Mouse (Mus musculus) heart, adult 2 months (tissue): ENCODE measurements around the gene Eepd1. TPM values are rescaled to one million over a fixed set of nuclear protein-coding genes. Genes with fewer than 3 reads are reported as not detected.

Experiments used
- DNase-seq, 2 experiments: peaks; one replicate each; pipeline ENCODE4 v3.0.0; 2021
- H3K27ac ChIP-seq: fragments of 200-600 bp; 2 replicates; pipeline ENCODE4 v1.8.1; 2022
- H3K27me3 ChIP-seq: fragments of 200-500 bp; 2 replicates; pipeline ENCODE4 v1.6.1; 2012; ENCODE audit warnings: mild to moderate bottlenecking, low read length, inconsistent platforms, mixed read lengths; ENCODE audit not compliant: control insufficient read depth, insufficient read depth
- H3K36me3 ChIP-seq: fragments of 200-500 bp; 2 replicates; pipeline ENCODE4 v1.6.1; 2012; ENCODE audit warnings: low read length, inconsistent platforms; ENCODE audit not compliant: control insufficient read depth, insufficient read depth
- H3K4me1 ChIP-seq: fragments of 200-500 bp; 2 replicates; pipeline ENCODE4 v1.6.1; 2011; ENCODE audit warnings: low read length; ENCODE audit not compliant: control insufficient read depth, insufficient read depth
- H3K4me3 ChIP-seq: fragments of 200-600 bp; 2 replicates; pipeline ENCODE4 v1.8.1; 2022
- H3K79me2 ChIP-seq: fragments of 200-500 bp; replicated peaks from 2 replicates; pipeline ENCODE4 v1.6.1; 2012; ENCODE audit warnings: mild to moderate bottlenecking, inconsistent platforms, low read length, moderate library complexity, mixed read lengths; ENCODE audit not compliant: control insufficient read depth, insufficient read depth
- H3K9ac ChIP-seq: fragments of 200-500 bp; 2 replicates; pipeline ENCODE4 v1.6.1; 2012; ENCODE audit warnings: low read depth, mild to moderate bottlenecking, control low read depth, inconsistent platforms, low read length, mixed read lengths
- CTCF ChIP-seq: fragments of 200-600 bp; IDR thresholded peaks from 2 replicates; pipeline ENCODE4 v1.8.1; 2022; ENCODE audit warnings: antibody characterized with exemption, mild to moderate bottlenecking, moderate library complexity
- EP300 ChIP-seq: fragments of 200-500 bp; IDR thresholded peaks from 2 replicates; pipeline ENCODE4 v1.6.1; 2011; ENCODE audit warnings: low read depth, low read length, control low read depth; ENCODE audit not compliant: insufficient read depth
- POLR2A ChIP-seq: fragments of 200-500 bp; IDR thresholded peaks from 2 replicates; pipeline ENCODE4 v1.6.1; 2011; ENCODE audit warnings: mild to moderate bottlenecking, low read depth, low read length, control low read depth; ENCODE audit not compliant: insufficient read depth
- WGBS: fragments of 180-500 bp; shearing (Covaris S2); methylation state at CpG from one replicate; pipeline ENCODE4 v1.1.7; 2018; 5-methylcytosine and 5-hydroxymethylcytosine counted together
- intact Hi-C: fragments of 180-260 bp; cut with DNase I; formaldehyde crosslinking; loops from one replicate; pipeline ENCODE4 v1.15.1; 2025
- polyA plus RNA-seq: library from polyadenylated mRNA; depleted of rRNA; stranded (reverse); fragments of >200 nt; gene quantifications from 2 replicates; pipeline ENCODE4 v1.2.3, GENCODE M21; 2012
- total RNA-seq, 2 experiments: library from RNA; stranded (reverse); gene quantifications; 2 replicates each; pipeline ENCODE4 v1.2.3; 2021

Eepd1 gene
- total and polyA plus RNA-seq, 3 experiments, result 16.7 to 23.3 (median 18.9) TPM

- H3K4me1 ChIP-seq, result peaks cover 27% of the 10 kb centered on the region
- H3K36me3 ChIP-seq, result peaks cover 29% of the 10 kb centered on the region
- no peak for DNase-seq
- no peak overlapping the region for H3K9ac ChIP-seq
- peaks cover 16% of the 10 kb centered on the region for H3K79me2 ChIP-seq
- intact Hi-C loops, result no loop called here
- no peak overlapping the region for H3K4me3 ChIP-seq
- WGBS, result 55% methylated on average over 7 of the region's 7 CpGs
- TF ChIP-seq POLR2A (no peak), EP300 (no peak), CTCF (no peak)
- peak overlapping the region; percentile 31; the same call in 1 of the 2 replicates for H3K27ac ChIP-seq
- H3K27me3 ChIP-seq, result no peaks in the 10 kb centered on the region
These were observed 35.3 kb downstream of the Eepd1 start for GRCm38 (mm10) chr9:25516640-25517039.

GRCm38 (mm10) chr9:25517982-25518381 is 36.6 kb downstream of the Eepd1 start:
- WGBS, result 54% methylated on average over 4 of the region's 4 CpGs
- TF ChIP-seq EP300, result no peak
- TF ChIP-seq CTCF, result no peak
- TF ChIP-seq POLR2A, result no peak
- Histone ChIP-seq H3K4me3 (no peak overlapping the region), H3K9ac (no peak overlapping the region), H3K36me3 (peaks cover 22% of the 10 kb centered on the region), H3K27ac (no peak overlapping the region), H3K27me3 (no peaks in the 10 kb centered on the region), H3K79me2 (peaks cover 11% of the 10 kb centered on the region), H3K4me1 (peaks cover 23% of the 10 kb centered on the region)
- DNase-seq, result peak in 1 of 2 experiments; percentile 33
- intact Hi-C loops, result no loop called here

GRCm38 (mm10) chr9:25519193-25519592 is 37.8 kb downstream of the Eepd1 start:
- TF ChIP-seq CTCF, result no peak
- TF ChIP-seq EP300, result no peak
- no peak for TF ChIP-seq POLR2A
- intact Hi-C loops, result no loop called here

GRCm38 (mm10) chr9:25520826-25521225 is 39.5 kb downstream of the Eepd1 start:
- no peak for TF ChIP-seq CTCF
- no peak for TF ChIP-seq POLR2A
- TF ChIP-seq EP300, result no peak
- 88% methylated on average over 7 of the region's 7 CpGs for WGBS
- Histone ChIP-seq H3K4me3 (no peak overlapping the region), H3K27ac (no peak overlapping the region), H3K27me3 (no peaks in the 10 kb centered on the region), H3K9ac (no peak overlapping the region), H3K36me3 (peaks cover 9% of the 10 kb centered on the region; the same call in 1 of the 2 replicates), H3K4me1 (peaks cover 13% of the 10 kb centered on the region), H3K79me2 (peaks cover 13% of the 10 kb centered on the region)
- DNase-seq, result no peak
- intact Hi-C loops, result no loop called here

More at GRCm38 (mm10) chr9:25519193-25519592, 37.8 kb downstream of the Eepd1 start:
- WGBS, result 24% methylated on average over 6 of the region's 6 CpGs
- Histone ChIP-seq H3K4me1 (peaks cover 18% of the 10 kb centered on the region), H3K4me3 (no peak overlapping the region), H3K79me2 (peaks cover 11% of the 10 kb centered on the region), H3K36me3 (peaks cover 11% of the 10 kb centered on the region; the same call in 1 of the 2 replicates), H3K27ac (no peak overlapping the region), H3K27me3 (no peaks in the 10 kb centered on the region), H3K9ac (no peak overlapping the region)
- peak; percentile 58 to 64 for DNase-seq

GRCm38 (mm10) chr9:25521825-25522224 is 40.5 kb downstream of the Eepd1 start:
- TF ChIP-seq EP300 (no peak), POLR2A (no peak), CTCF (no peak)
- peaks cover 8% of the 10 kb centered on the region; the same call in 1 of the 2 replicates for H3K36me3 ChIP-seq
- H3K9ac ChIP-seq, result no peak overlapping the region
- H3K4me3 ChIP-seq, result no peak overlapping the region
- peaks cover 17% of the 10 kb centered on the region for H3K4me1 ChIP-seq
- no peaks in the 10 kb centered on the region for H3K27me3 ChIP-seq
- no peak overlapping the region for H3K27ac ChIP-seq
- DNase-seq, result no peak
- 86% methylated on average over 2 of the region's 2 CpGs for WGBS
- intact Hi-C loops, result no loop called here
- H3K79me2 ChIP-seq, result peaks cover 12% of the 10 kb centered on the region

- H3K27ac ChIP-seq, result peak overlapping the region; percentile 61
- peaks cover 11% of the 10 kb centered on the region for H3K4me1 ChIP-seq
- H3K4me3 ChIP-seq, result no peak overlapping the region
- 59% methylated on average over 1 of the region's 1 CpGs for WGBS
- H3K79me2 ChIP-seq, result peaks cover 8% of the 10 kb centered on the region
- H3K36me3 ChIP-seq, result peaks cover 2% of the 10 kb centered on the region
- H3K27me3 ChIP-seq, result no peaks in the 10 kb centered on the region
- intact Hi-C loops, result no loop called here
- TF ChIP-seq POLR2A (no peak), CTCF (no peak), EP300 (no peak)
- no peak for DNase-seq
- H3K9ac ChIP-seq, result no peak overlapping the region
These were observed 45.2 kb downstream of the Eepd1 start for GRCm38 (mm10) chr9:25526516-25526915.
